Mouse (Mus musculus) embryonic facial prominence, embryonic 10.5 days (tissue): Measurements from ENCODE around the gene Tekt3. TPM values are rescaled to one million over a fixed set of nuclear protein-coding genes. Genes with fewer than 3 reads are reported as not detected.
A peak's percentile ranks its signal among the peaks of the same experiment; 100 is the strongest.

ENCODE experiments used
- DNase-seq: peaks from one replicate; pipeline ENCODE4 v3.0.0-alpha.2; 2017; ENCODE audit warnings: low spot score
- H3K27ac ChIP-seq: fragments of 300-500 bp; sonication (generic); replicated peaks from 2 replicates; pipeline ENCODE4 v1.5.1; 2016; ENCODE audit warnings: mild to moderate bottlenecking
- H3K27me3 ChIP-seq: fragments of 300-500 bp; sonication (generic); replicated peaks from 2 replicates; pipeline ENCODE4 v1.6.1; 2016; ENCODE audit warnings: low read depth, mild to moderate bottlenecking; ENCODE audit not compliant: poor library complexity, severe bottlenecking
- H3K36me3 ChIP-seq: fragments of 300-500 bp; sonication (generic); replicated peaks from 2 replicates; pipeline ENCODE4 v1.6.1; 2016; ENCODE audit warnings: mild to moderate bottlenecking, moderate library complexity
- H3K4me1 ChIP-seq: fragments of 300-500 bp; sonication (generic); 2 replicates; pipeline ENCODE4 v1.6.1; 2016
- H3K4me3 ChIP-seq: fragments of 300-500 bp; sonication (generic); 2 replicates; pipeline ENCODE4 v1.5.1; 2016; ENCODE audit warnings: mild to moderate bottlenecking, moderate library complexity
- H3K9me3 ChIP-seq: fragments of 300-500 bp; sonication (generic); 2 replicates; pipeline ENCODE4 v1.6.1; 2016; ENCODE audit warnings: mild to moderate bottlenecking
- WGBS: fragments of 180-500 bp; shearing (Covaris S2); methylation state at CpG from one replicate; pipeline ENCODE4 v1.1.7; 2016; 5-methylcytosine and 5-hydroxymethylcytosine counted together
- polyA plus RNA-seq: library from polyadenylated mRNA; unstranded; fragments of >200 nt; fragmentation: Nextera tagmentation; extraction: Ambion mirVana; gene quantifications from 2 replicates; pipeline ENCODE4 v1.2.1, GENCODE M21; 2016

The Tekt3 gene
- polyA plus RNA-seq, 1 experiment from 2014 or later, result not detected

DNA sequence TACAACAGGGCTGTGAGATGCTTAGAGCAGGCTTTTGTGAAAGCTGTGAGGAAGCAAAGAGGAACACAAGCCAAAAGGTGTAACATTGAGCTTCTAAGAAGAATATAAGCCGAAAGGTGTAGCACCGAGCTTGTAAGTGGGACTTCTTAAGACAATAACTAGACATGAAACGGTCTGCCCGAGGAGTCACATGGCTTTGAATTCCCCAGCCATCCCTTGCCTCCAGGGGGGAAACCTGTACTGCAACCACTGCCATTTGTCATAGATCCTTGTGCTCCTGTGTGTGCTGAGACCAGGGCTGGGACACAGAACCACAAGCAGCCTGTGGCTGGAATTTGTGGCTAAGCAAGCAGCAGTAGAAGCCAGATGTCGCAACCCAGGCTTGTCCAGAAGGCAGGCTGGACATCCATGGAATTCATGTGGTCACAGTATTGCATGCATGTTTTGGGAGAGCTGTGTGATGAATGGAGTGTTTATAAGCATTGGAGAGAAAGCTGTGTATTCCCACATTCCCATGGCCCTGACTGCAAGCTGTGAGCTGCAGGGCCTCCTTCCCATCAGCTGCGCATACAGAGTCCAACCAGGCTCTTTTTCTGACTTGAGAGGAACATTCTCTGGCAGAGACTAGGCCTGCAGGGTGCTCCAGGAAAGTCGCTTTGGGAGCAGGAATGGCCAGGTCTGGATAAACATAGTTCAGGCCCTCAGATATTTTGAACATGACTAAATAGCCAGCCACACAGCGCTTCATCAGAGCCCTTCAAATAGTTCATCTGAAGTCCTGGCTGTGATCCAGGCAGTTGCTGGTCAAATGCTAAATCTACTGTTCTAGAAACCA, 53.6 kb downstream of the Tekt3 start:
- whole genome bisulfite sequencing, result 88% methylated on average over 8 of the region's 8 CpGs
- Histone ChIP-seq H3K4me1 (peaks cover 5% of the 10 kb centered on the region; the same call in 1 of the 2 replicates), H3K27ac (no peak overlapping the region), H3K4me3 (no peak overlapping the region), H3K36me3 (no peaks in the 10 kb centered on the region), H3K9me3 (no peaks in the 10 kb centered on the region), H3K27me3 (no peaks in the 10 kb centered on the region)
- DNase-seq, result no peak

DNA sequence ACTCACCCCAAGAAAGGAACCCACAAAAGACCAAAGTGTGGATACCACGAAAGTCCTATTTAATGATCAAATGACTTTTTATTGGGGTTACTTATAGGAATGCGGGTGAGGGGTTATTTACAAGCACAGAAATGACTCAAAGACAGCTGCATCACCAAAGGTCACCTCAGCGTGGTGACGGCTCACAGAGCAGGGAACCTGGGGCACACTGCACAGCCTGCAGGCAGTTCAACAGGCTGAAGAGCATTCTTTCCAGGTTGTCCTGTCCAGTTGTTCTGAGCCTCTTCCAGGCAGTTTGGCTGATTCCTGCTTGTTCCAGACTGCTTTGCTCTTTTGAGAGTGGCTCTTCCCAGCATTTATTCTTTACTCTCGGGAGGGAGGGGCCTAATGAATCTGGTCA, 55.2 kb downstream of the Tekt3 start:
- Histone ChIP-seq H3K4me1 (peaks cover 8% of the 10 kb centered on the region), H3K9me3 (no peaks in the 10 kb centered on the region), H3K4me3 (no peak overlapping the region), H3K27me3 (no peaks in the 10 kb centered on the region), H3K36me3 (no peaks in the 10 kb centered on the region), H3K27ac (no peak overlapping the region)
- WGBS, result 89% methylated on average over 5 of the region's 5 CpGs
- no peak for DNase-seq

DNA sequence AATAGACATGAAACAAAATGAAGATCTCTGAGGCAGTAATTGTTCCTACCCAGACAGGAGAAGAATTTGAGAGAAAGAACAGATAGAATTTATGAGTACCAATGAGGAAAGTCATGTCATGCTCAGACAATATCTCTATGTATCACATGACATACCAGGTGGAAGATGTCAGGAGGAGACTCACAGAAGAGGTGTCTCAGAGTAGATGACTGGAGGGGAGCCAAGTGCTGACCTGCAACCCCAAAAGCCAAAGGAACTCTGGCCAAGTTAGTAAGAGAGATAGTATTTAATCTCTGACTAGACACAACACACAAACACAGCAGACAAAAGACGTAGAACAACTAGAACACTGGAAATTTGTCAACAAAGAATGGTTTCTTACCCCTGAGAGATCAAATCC, 55.8 kb downstream of the Tekt3 start:
- peaks cover 14% of the 10 kb centered on the region for H3K4me1 ChIP-seq
- no peaks in the 10 kb centered on the region for H3K36me3 ChIP-seq
- no peaks in the 10 kb centered on the region for H3K27me3 ChIP-seq
- no peaks in the 10 kb centered on the region for H3K9me3 ChIP-seq
- H3K27ac ChIP-seq, result no peak overlapping the region
- no peak overlapping the region for H3K4me3 ChIP-seq
- 80% methylated on average over 1 of the region's 1 CpGs for WGBS
- DNase-seq, result no peak

- no peak for DNase-seq
- Histone ChIP-seq H3K36me3 (no peaks in the 10 kb centered on the region), H3K27ac (no peak overlapping the region), H3K27me3 (no peaks in the 10 kb centered on the region), H3K9me3 (no peaks in the 10 kb centered on the region), H3K4me1 (peaks cover 31% of the 10 kb centered on the region), H3K4me3 (no peak overlapping the region)
- 85% methylated on average over 7 of the region's 7 CpGs for WGBS
Measured at GRCm38 (mm10) chr11:63119791-63120190, 58.3 kb downstream of the Tekt3 start.

GRCm38 (mm10) chr11:63122249-63122648, 60.8 kb downstream of the Tekt3 start:
- H3K4me1 ChIP-seq, result peaks cover 43% of the 10 kb centered on the region
- H3K27me3 ChIP-seq, result peaks cover 13% of the 10 kb centered on the region
- no peak overlapping the region for H3K27ac ChIP-seq
- H3K4me3 ChIP-seq, result no peak overlapping the region
- no peaks in the 10 kb centered on the region for H3K36me3 ChIP-seq
- no peaks in the 10 kb centered on the region for H3K9me3 ChIP-seq
- no peak for DNase-seq
- WGBS, result 63% methylated on average over 2 of the region's 2 CpGs

- H3K4me3 ChIP-seq, result no peak overlapping the region
- H3K27ac ChIP-seq, result no peak overlapping the region; the same call in 1 of the 2 replicates
- H3K27me3 ChIP-seq, result peaks cover 19% of the 10 kb centered on the region
- WGBS, result 79% methylated on average over 4 of the region's 4 CpGs
- DNase-seq, result no peak
- H3K4me1 ChIP-seq, result peaks cover 43% of the 10 kb centered on the region
- H3K9me3 ChIP-seq, result no peaks in the 10 kb centered on the region
- no peaks in the 10 kb centered on the region for H3K36me3 ChIP-seq
Measured at GRCm38 (mm10) chr11:63122776-63123350, 61.4 kb downstream of the Tekt3 start.

DNA sequence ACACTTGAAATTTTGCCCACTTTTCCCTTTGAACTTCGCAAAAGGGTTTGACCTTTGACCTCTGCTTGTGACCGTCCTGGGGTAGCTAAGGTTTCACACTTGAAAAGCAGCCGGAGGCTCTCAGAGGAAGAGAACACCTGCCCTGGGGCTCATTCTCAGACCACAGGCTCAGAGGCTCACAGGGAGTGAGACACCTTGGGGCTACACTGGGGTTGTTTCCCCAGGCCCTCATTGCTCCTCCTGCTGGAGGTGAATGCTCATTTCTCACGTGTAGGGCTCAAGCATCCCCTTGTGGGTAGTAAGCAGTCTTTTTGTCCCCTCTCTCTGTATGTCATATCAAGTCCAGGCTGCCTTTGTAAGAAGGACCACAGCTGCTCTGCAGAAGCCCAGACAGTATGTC, 62.9 kb downstream of the Tekt3 start:
- Histone ChIP-seq H3K4me1 (peaks cover 38% of the 10 kb centered on the region), H3K9me3 (no peaks in the 10 kb centered on the region), H3K27ac (peak overlapping the region; percentile 36; the same call in 1 of the 2 replicates), H3K4me3 (no peak overlapping the region), H3K27me3 (peaks cover 33% of the 10 kb centered on the region), H3K36me3 (no peaks in the 10 kb centered on the region)
- DNase-seq, result peak; percentile 56
- 6% methylated on average over 4 of the region's 4 CpGs for WGBS

DNA sequence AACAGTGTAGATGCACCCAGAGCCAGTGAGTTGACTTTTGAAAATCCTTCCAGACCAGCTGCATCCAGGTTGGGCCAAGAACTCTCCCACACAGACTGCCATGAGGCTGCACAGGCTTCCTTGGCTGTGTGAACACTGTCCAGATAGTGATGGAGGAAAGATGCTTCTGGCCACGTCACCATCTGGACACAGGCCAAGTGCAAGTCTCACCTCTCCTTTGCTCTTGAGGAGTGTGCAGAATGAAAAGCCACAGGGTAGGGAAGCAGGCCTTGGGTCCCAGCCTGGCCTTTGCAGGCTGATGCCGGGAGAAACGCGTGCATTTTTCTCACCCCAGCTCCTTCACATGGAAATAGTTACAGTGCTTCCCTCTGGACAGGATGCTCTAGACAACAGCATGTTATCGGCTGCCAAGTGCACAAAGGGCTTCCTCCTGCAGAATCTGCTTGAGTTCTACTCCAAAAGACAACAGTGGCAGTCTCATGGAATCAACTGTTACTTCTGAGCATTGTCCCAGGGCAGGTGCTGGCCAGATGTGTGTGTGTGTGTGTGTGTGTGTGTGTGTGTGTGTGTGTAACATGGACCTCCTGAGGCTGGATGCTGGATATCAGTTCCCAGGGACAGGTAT, 64.5 kb downstream of the Tekt3 start:
- no peak overlapping the region for H3K4me3 ChIP-seq
- H3K36me3 ChIP-seq, result no peaks in the 10 kb centered on the region
- peaks cover 50% of the 10 kb centered on the region for H3K27me3 ChIP-seq
- DNase-seq, result no peak
- H3K27ac ChIP-seq, result peak overlapping the region; percentile 21; the same call in 1 of the 2 replicates
- H3K9me3 ChIP-seq, result no peaks in the 10 kb centered on the region
- H3K4me1 ChIP-seq, result peaks cover 47% of the 10 kb centered on the region
- 71% methylated on average over 5 of the region's 5 CpGs for WGBS

DNA sequence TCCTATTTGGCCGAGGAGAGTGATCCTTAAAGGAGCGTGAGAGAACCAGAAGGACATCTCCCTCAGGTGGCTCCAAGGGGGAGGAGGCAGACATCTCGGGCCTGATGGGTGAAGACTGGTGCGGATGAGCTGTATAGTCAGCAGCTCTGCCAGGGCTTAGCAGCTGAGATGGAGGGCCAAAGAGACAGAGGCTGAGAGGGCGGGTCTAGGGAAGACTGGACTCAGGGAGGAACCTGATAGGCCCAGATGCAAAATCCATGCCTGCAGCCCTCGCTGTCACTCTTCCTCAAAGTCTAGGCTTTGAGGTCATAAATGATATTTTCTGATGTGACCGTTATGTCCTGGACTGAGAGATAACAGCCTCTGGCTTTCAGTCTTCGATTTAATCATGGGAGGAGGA, 65.5 kb downstream of the Tekt3 start:
- no peak for DNase-seq
- Histone ChIP-seq H3K4me1 (peaks cover 52% of the 10 kb centered on the region), H3K36me3 (no peaks in the 10 kb centered on the region), H3K4me3 (no peak overlapping the region), H3K27me3 (peaks cover 60% of the 10 kb centered on the region), H3K27ac (no peak overlapping the region), H3K9me3 (no peaks in the 10 kb centered on the region)
- WGBS, result 83% methylated on average over 8 of the region's 8 CpGs

GRCm38 (mm10) chr11:63127513-63127912, 66.1 kb downstream of the Tekt3 start:
- 90% methylated on average over 4 of the region's 4 CpGs for WGBS
- Histone ChIP-seq H3K27ac (no peak overlapping the region), H3K36me3 (no peaks in the 10 kb centered on the region), H3K27me3 (peaks cover 65% of the 10 kb centered on the region), H3K4me3 (no peak overlapping the region), H3K4me1 (peaks cover 53% of the 10 kb centered on the region), H3K9me3 (no peaks in the 10 kb centered on the region)
- no peak for DNase-seq

DNA sequence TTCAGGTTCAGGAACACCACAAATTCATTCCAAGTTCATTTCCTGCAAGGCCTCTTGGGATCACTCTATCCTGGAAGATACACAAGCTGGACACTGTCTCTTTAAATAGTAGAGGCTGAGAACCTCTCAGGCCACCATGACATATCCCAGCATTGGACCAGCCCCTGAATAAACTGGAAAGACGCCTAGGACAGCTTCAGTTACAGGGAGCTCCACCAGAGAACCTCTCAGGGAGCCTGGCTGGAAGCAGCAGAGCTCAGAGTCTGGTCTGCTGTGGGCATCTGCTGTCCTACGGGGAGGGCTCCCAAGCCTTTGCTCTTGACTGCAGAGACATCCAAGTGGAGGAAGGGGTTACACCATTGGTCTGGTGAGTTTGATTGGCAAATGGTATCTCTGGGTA, 67.3 kb downstream of the Tekt3 start, which contains the start of gene Pmp22:
Gene Pmp22 (plus strand): TSS at position 199 of the 400 bp plus-strand sequence.
- Histone ChIP-seq H3K36me3 (no peaks in the 10 kb centered on the region), H3K4me1 (peaks cover 56% of the 10 kb centered on the region), H3K27ac (no peak within 1 kb of the TSS), H3K4me3 (no peak within 1 kb of the TSS), H3K9me3 (no peaks in the 10 kb centered on the region), H3K27me3 (peaks cover 78% of the 10 kb centered on the region)
- WGBS, result 75% methylated on average over 2 of the region's 2 CpGs
- no peak for DNase-seq

DNA sequence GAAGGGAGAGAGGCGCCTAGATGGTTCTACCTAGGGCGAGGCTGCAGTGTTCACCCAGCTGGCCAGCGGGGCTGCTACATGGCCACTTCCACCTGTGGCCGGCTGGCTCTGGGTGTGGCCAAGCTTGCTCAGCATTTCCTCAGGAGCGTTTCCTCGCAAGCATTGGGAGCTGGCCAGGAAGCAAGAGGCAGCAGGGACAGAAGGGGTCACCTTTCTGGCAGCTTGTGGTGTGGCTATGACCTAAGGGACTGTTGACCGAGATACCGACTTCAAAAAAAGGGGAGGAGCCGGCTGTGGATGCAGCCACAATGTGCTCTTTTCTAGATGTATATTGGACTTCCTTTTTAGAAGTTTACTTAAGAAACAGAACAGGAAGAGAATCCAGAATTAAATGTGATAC, 67.9 kb downstream of the Tekt3 start:
- no peak for DNase-seq
- Histone ChIP-seq H3K9me3 (no peaks in the 10 kb centered on the region), H3K27ac (no peak overlapping the region), H3K27me3 (peaks cover 84% of the 10 kb centered on the region), H3K4me3 (no peak overlapping the region), H3K36me3 (no peaks in the 10 kb centered on the region), H3K4me1 (peaks cover 55% of the 10 kb centered on the region)
- 56% methylated on average over 9 of the region's 9 CpGs for WGBS
